Mouse (Mus musculus): ENCODE measurements around the gene Lamb3. TPM values are rescaled to one million over a fixed set of nuclear protein-coding genes. Genes with fewer than 3 reads are reported as not detected.

The Lamb3 gene
- polyA plus RNA-seq, 1 experiment from 2014 or later: 2.5 TPM

DNA sequence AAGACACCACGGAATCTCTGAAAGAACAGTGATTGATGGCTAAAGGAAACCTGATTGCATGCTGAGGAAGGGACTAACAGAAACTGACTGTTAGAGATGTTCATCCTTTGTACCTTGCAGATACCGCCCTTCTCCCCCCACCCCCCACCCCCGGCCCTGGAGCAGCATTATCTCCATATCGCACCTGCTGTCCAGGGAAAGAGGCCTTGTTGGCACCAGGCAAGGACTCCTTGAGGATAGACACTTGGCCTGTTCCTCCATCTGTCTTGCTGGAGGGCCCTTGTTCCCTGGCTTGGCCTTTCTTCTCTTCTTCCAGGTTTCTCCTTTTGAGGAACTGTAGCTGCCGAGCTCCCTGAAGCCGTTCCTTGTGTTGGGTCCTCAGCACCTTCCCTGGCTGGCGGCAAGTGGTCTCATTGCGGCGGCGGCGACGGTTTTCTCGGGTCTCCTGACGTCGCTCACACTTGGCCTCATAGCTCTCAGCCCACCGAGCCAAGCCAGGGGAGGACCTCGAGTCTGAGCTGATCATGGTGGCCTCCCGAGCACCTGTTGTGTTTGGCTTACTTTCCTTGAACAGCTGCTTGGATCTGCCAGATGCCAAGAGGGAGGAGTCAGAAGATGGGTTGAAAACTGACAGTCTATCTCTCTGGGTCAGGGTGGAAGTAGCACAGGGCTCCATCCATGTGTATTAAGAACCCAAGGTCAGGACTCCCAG, 9.8 kb upstream of the Lamb3 start:
- Histone ChIP-seq H3K36me3 (ENCODE audit: control insufficient read depth, insufficient read depth) (no peaks in the 10 kb centered on the region), H3K4me2 (replicated peaks; ENCODE audit: low read depth) (no peak overlapping the region), H3K27me3 (replicated peaks; ENCODE audit: control insufficient read depth, insufficient read depth, low read length) (no peaks in the 10 kb centered on the region), H3K27ac (ENCODE audit: low read depth, low read length) (no peak overlapping the region), H3K4me1 (replicated peaks; ENCODE audit: control insufficient read depth, insufficient read depth, low read length) (no peaks in the 10 kb centered on the region), H3K4me3 (ENCODE audit: low read depth, low read length) (no peak overlapping the region), H3K9me3 (ENCODE audit: control insufficient read depth) (no peaks in the 10 kb centered on the region), H3K9ac (ENCODE audit: low read depth, low read length) (no peak overlapping the region)
- no peak for ATAC-seq
- 83% methylated on average over 18 of the region's 18 CpGs for WGBS
- TF ChIP-seq CTCF (IDR thresholded peaks at IDR 0.05; ENCODE audit: low read depth): no peak

- no peak overlapping the region for H3K9ac ChIP-seq (ENCODE audit: low read depth, low read length)
- no peak overlapping the region for H3K4me3 ChIP-seq (ENCODE audit: low read depth, low read length)
- no peak overlapping the region for H3K27ac ChIP-seq (ENCODE audit: low read depth, low read length)
- no peak overlapping the region for H3K4me2 ChIP-seq (replicated peaks; ENCODE audit: low read depth)
- no peaks in the 10 kb centered on the region for H3K27me3 ChIP-seq (replicated peaks; ENCODE audit: control insufficient read depth, insufficient read depth, low read length)
- ATAC-seq: peak; percentile 54
- H3K4me1 ChIP-seq (replicated peaks; ENCODE audit: control insufficient read depth, insufficient read depth, low read length): no peaks in the 10 kb centered on the region
- no peaks in the 10 kb centered on the region for H3K9me3 ChIP-seq (ENCODE audit: control insufficient read depth)
- 84% methylated on average over 2 of the region's 2 CpGs for WGBS
- TF ChIP-seq CTCF (IDR thresholded peaks at IDR 0.05; ENCODE audit: low read depth): peak; percentile 73
- no peaks in the 10 kb centered on the region for H3K36me3 ChIP-seq (ENCODE audit: control insufficient read depth, insufficient read depth)
Observed at GRCm38 (mm10) chr1:193198312-193198711, 9.2 kb upstream of the Lamb3 start.

GRCm38 (mm10) chr1:193200640-193201382, 6.7 kb upstream of the Lamb3 start:
- no peaks in the 10 kb centered on the region for H3K9me3 ChIP-seq (ENCODE audit: control insufficient read depth)
- H3K4me3 ChIP-seq (ENCODE audit: low read depth, low read length): no peak overlapping the region
- TF ChIP-seq CTCF (IDR thresholded peaks at IDR 0.05; ENCODE audit: low read depth): no peak
- H3K4me2 ChIP-seq (replicated peaks; ENCODE audit: low read depth): no peak overlapping the region
- no peak overlapping the region for H3K27ac ChIP-seq (ENCODE audit: low read depth, low read length)
- no peaks in the 10 kb centered on the region for H3K4me1 ChIP-seq (replicated peaks; ENCODE audit: control insufficient read depth, insufficient read depth, low read length)
- H3K27me3 ChIP-seq (replicated peaks; ENCODE audit: control insufficient read depth, insufficient read depth, low read length): no peaks in the 10 kb centered on the region
- H3K9ac ChIP-seq (ENCODE audit: low read depth, low read length): no peak overlapping the region
- no peaks in the 10 kb centered on the region for H3K36me3 ChIP-seq (ENCODE audit: control insufficient read depth, insufficient read depth)
- no peak for ATAC-seq
- 82% methylated on average over 8 of the region's 8 CpGs for WGBS

DNA sequence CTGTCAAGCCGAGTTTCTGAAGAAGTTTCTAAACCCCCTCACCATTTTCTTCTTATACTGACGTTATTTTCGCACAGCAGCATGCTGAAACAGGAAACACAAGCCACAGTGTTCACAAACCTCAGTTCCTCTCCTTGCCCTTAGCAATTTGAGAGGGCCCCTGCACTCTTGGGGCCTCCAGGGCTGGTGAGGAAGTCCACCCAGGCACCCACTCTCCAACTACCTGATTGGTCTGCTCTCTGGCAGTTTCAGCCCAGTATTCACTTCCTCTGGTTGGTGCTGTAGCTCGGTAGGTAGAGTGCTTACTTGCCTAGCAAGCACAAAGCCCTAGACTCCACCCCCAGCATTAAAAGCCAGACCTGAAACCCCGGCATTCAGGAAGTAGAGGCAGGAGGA, 6.1 kb upstream of the Lamb3 start, which contains the start of gene Traf3ip3:
Gene Traf3ip3, minus strand, starts transcription at position 321 of the 396 bp plus-strand sequence.
- Histone ChIP-seq H3K9ac (ENCODE audit: low read depth, low read length) (no peak within 1 kb of the TSS), H3K4me2 (replicated peaks; ENCODE audit: low read depth) (no peak within 1 kb of the TSS), H3K4me3 (ENCODE audit: low read depth, low read length) (no peak within 1 kb of the TSS), H3K36me3 (ENCODE audit: control insufficient read depth, insufficient read depth) (no peaks in the 10 kb centered on the region), H3K27ac (ENCODE audit: low read depth, low read length) (no peak within 1 kb of the TSS), H3K4me1 (replicated peaks; ENCODE audit: control insufficient read depth, insufficient read depth, low read length) (no peaks in the 10 kb centered on the region), H3K27me3 (replicated peaks; ENCODE audit: control insufficient read depth, insufficient read depth, low read length) (no peaks in the 10 kb centered on the region), H3K9me3 (ENCODE audit: control insufficient read depth) (no peaks in the 10 kb centered on the region)
- no peak for TF ChIP-seq CTCF (IDR thresholded peaks at IDR 0.05; ENCODE audit: low read depth)
- WGBS: 55% methylated on average over 5 of the region's 5 CpGs
- ATAC-seq: no peak

DNA sequence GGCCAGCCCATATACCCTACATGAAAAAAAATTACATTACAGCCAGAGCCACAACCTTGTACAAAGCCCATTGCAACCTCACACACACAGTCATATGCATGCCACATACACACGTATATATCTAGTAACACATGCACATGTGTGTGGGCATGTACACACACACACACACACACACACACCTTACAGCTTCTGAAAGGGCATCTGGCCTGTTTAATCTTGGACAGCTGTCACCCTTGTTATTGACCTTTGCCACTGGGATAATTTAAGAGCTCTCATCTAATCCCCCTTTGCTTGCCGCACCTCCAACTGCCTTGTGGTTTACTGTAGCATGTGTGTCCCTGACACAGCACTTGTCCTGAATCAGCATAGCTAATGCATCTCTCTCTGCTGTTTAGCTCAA, 3.7 kb upstream of the Lamb3 start:
- no peaks in the 10 kb centered on the region for H3K9me3 ChIP-seq (ENCODE audit: control insufficient read depth)
- no peak for ATAC-seq
- H3K36me3 ChIP-seq (ENCODE audit: control insufficient read depth, insufficient read depth): no peaks in the 10 kb centered on the region
- no peak overlapping the region for H3K9ac ChIP-seq (ENCODE audit: low read depth, low read length)
- H3K4me1 ChIP-seq (replicated peaks; ENCODE audit: control insufficient read depth, insufficient read depth, low read length): no peaks in the 10 kb centered on the region
- no peaks in the 10 kb centered on the region for H3K27me3 ChIP-seq (replicated peaks; ENCODE audit: control insufficient read depth, insufficient read depth, low read length)
- H3K27ac ChIP-seq (ENCODE audit: low read depth, low read length): no peak overlapping the region
- WGBS: 56% methylated on average over 2 of the region's 2 CpGs
- H3K4me3 ChIP-seq (ENCODE audit: low read depth, low read length): no peak overlapping the region
- no peak for TF ChIP-seq CTCF (IDR thresholded peaks at IDR 0.05; ENCODE audit: low read depth)
- H3K4me2 ChIP-seq (replicated peaks; ENCODE audit: low read depth): no peak overlapping the region

DNA sequence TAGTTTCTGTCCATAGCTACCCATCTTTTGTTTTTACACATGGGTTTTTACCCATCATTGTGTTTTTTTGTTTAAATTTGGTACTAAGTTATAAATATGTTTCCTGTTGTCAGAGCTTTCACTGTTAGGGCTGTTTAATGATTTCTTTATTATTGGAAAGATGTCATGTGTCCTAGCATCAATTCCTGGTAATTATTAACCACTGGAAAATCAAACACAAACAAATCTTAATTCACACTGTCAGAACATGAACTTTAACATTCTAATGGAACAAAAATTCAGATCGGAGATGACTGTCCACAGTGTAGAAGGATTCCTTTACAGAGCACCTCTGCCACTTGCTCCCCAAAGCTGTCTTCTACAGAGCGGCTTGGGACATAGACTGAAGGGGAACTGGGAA, 2.1 kb upstream of the Lamb3 start:
- H3K4me2 ChIP-seq (replicated peaks; ENCODE audit: low read depth): no peak overlapping the region
- H3K27me3 ChIP-seq (replicated peaks; ENCODE audit: control insufficient read depth, insufficient read depth, low read length): no peaks in the 10 kb centered on the region
- no peak overlapping the region for H3K9ac ChIP-seq (ENCODE audit: low read depth, low read length)
- TF ChIP-seq CTCF (IDR thresholded peaks at IDR 0.05; ENCODE audit: low read depth): no peak
- H3K36me3 ChIP-seq (ENCODE audit: control insufficient read depth, insufficient read depth): no peaks in the 10 kb centered on the region
- no peaks in the 10 kb centered on the region for H3K9me3 ChIP-seq (ENCODE audit: control insufficient read depth)
- whole genome bisulfite sequencing: 73% methylated on average over 2 of the region's 2 CpGs
- no peaks in the 10 kb centered on the region for H3K4me1 ChIP-seq (replicated peaks; ENCODE audit: control insufficient read depth, insufficient read depth, low read length)
- ATAC-seq: no peak
- no peak overlapping the region for H3K4me3 ChIP-seq (ENCODE audit: low read depth, low read length)
- no peak overlapping the region for H3K27ac ChIP-seq (ENCODE audit: low read depth, low read length)

Data from intestine, postnatal 0 days (tissue).